Mouse (Mus musculus) ES-Bruce4 (cell line): ENCODE measurements around the gene Pde5a. TPM values are rescaled to one million over a fixed set of nuclear protein-coding genes. Genes with fewer than 3 reads are reported as not detected.

ENCODE experiments used
- H3K27ac ChIP-seq: 2 replicates; pipeline ENCODE4 v1.5.1; 2012; ENCODE audit warnings: low read length, inconsistent platforms; ENCODE audit not compliant: insufficient read depth
- H3K27me3 ChIP-seq: 2 replicates; pipeline ENCODE4 v1.6.1; 2012; ENCODE audit warnings: mild to moderate bottlenecking, low read length, inconsistent platforms; ENCODE audit not compliant: control insufficient read depth, poor library complexity, insufficient read depth, severe bottlenecking
- H3K36me3 ChIP-seq: 2 replicates; pipeline ENCODE4 v1.6.1; 2012; ENCODE audit warnings: inconsistent platforms, mild to moderate bottlenecking, low read length, moderate library complexity; ENCODE audit not compliant: control insufficient read depth, poor library complexity, insufficient read depth, severe bottlenecking
- H3K4me1 ChIP-seq: one replicate; pipeline ENCODE4 v1.8.1; 2011; ENCODE audit warnings: low read length; ENCODE audit not compliant: control insufficient read depth, insufficient read depth
- H3K4me3 ChIP-seq: 2 replicates; pipeline ENCODE4 v1.5.1; 2011; ENCODE audit warnings: low read depth, mild to moderate bottlenecking, low read length
- H3K9ac ChIP-seq: 2 replicates; pipeline ENCODE4 v1.6.1; 2012; ENCODE audit warnings: low read depth, mild to moderate bottlenecking, inconsistent platforms; ENCODE audit not compliant: poor library complexity, severe bottlenecking
- H3K9me3 ChIP-seq: replicated peaks from 2 replicates; pipeline ENCODE4 v1.6.1; 2012; ENCODE audit warnings: mild to moderate bottlenecking, low read length, inconsistent platforms; ENCODE audit not compliant: control insufficient read depth, poor library complexity, insufficient read depth, severe bottlenecking
- CTCF ChIP-seq: IDR thresholded peaks from one replicate; pipeline ENCODE4 v1.8.1; 2011; ENCODE audit warnings: low read depth, low read length
- EP300 ChIP-seq: IDR thresholded peaks from 2 replicates; pipeline ENCODE4 v1.6.1; 2011; ENCODE audit warnings: low read depth, low read length; ENCODE audit not compliant: insufficient read depth
- POLR2A ChIP-seq: IDR thresholded peaks from one replicate; pipeline ENCODE4 v1.8.1; 2011; ENCODE audit warnings: low read length; ENCODE audit not compliant: insufficient read depth
- polyA plus RNA-seq: library from polyadenylated mRNA; stranded (reverse); fragments of >200 nt; gene quantifications from 2 replicates; pipeline ENCODE4 v1.2.4, GENCODE M21; 2011; ENCODE audit warnings: low read depth; ENCODE audit not compliant: missing spikeins, insufficient read depth, insufficient read length

The Pde5a gene
- polyA plus RNA-seq, 1 experiment: 9.5 TPM

DNA sequence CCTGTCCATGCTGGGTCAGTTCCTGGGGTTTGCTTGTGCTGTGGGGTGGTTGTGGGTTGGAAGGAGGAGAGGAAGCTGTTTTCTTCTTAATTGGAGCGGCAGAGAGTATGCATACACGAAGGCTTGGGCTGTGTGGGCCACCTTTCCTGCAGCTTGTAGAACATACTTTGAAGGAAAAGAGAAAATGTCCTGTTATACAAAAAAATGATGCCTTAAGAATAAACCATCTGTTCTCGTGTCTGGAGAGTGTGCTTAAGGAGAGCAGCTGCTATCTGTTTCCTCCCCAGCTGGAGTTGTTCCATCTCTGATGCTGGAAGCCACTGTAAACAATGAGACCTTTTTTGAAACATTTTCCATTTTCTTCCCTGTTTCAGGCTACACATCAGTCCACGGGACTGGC, 85.8 kb downstream of the Pde5a start:
- Histone ChIP-seq H3K4me1 (no peaks in the 10 kb centered on the region), H3K4me3 (no peak overlapping the region), H3K36me3 (no peaks in the 10 kb centered on the region), H3K27me3 (no peaks in the 10 kb centered on the region; the same call in 1 of the 2 replicates), H3K9ac (no peak overlapping the region), H3K9me3 (no peaks in the 10 kb centered on the region), H3K27ac (no peak overlapping the region)
- TF ChIP-seq EP300 (no peak), CTCF (no peak), POLR2A (no peak)

DNA sequence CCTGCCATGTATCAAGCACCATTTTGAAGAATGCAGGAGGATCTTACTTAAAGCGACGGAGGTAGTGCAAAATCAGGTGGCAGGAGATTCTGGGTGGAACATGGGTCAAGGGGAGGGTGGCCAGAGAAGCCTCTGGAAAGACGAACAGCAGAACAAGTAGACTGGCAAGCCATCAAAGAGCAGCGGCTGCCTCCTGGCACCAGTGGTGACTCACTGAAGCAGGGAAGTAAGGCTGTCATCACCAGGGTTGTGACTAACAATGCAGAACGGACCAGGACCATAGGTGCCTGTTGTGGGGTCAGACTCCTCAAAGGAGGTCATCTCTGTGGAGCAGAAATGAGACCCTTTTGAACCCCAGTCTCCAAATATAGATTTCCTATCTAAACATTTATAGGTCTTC, 89.5 kb downstream of the Pde5a start:
- Histone ChIP-seq H3K4me3 (no peak overlapping the region), H3K9me3 (no peaks in the 10 kb centered on the region), H3K4me1 (no peaks in the 10 kb centered on the region), H3K36me3 (no peaks in the 10 kb centered on the region), H3K27ac (no peak overlapping the region), H3K27me3 (no peaks in the 10 kb centered on the region; the same call in 1 of the 2 replicates), H3K9ac (no peak overlapping the region)
- no peak for TF ChIP-seq CTCF
- no peak for TF ChIP-seq POLR2A
- no peak for TF ChIP-seq EP300

DNA sequence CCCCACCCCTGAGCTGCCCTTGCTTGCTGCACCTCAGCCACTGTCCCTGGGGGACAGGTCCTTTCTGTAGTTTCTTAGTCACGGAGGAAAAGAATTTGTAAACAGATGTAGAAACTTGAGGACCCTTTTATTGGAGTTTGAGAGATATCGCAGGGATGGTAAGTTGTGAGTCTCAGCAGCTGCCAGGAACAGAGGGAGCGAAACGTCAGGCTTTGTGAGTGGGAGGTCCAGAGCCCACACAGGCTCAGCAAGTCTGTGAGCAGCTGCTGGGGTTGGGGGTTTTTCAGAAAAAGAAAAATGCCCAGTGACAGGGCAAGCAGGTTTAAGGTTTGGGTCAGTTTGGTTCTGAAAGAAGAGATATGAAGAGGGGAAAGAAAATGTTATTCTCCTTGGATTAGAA, 92.0 kb downstream of the Pde5a start:
- Histone ChIP-seq H3K36me3 (no peaks in the 10 kb centered on the region), H3K27ac (no peak overlapping the region), H3K9me3 (no peaks in the 10 kb centered on the region), H3K9ac (no peak overlapping the region), H3K4me1 (no peaks in the 10 kb centered on the region), H3K4me3 (no peak overlapping the region), H3K27me3 (no peaks in the 10 kb centered on the region; the same call in 1 of the 2 replicates)
- TF ChIP-seq POLR2A (no peak), EP300 (no peak), CTCF (no peak)

DNA sequence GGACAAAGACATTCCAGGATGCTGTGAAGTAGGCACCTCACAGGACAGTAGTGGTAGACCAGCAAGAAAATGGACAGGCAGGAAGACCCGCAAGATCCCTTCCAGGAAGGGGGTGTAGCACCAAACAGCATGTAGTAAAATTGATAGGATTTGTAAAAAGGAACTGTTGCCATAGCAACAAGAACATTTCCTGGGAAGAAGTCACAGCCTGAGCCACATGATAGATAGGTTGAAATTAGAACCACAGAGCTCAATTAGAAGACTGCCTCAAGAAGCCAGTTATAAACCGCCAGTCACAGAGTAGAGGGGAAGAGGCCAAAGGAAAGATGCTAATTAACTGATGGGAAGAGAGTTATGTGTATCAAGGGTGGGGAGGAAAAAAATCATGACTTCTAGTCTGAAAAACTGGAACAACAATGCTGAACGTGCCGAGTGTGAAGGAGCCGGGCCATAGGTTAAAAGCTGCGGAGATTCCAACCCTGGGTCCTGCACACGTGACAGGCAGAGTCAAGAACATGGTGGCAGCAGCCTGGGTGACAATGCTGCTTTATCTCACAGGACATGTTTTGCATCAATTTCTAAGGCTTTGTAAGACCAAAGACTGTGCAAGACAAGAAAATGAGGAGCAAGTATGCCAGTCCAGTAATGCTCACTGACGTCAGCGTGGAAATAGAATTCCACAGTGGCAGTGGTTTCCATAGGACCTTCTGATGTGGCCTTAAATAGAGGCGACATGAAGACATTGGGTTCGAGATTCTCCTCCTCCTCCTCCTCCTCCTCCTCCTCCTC, 99.7 kb downstream of the Pde5a start:
- H3K27ac ChIP-seq: no peak overlapping the region
- no peak for TF ChIP-seq POLR2A
- TF ChIP-seq CTCF: no peak
- no peaks in the 10 kb centered on the region for H3K4me1 ChIP-seq
- no peaks in the 10 kb centered on the region for H3K36me3 ChIP-seq
- no peak overlapping the region for H3K4me3 ChIP-seq
- no peaks in the 10 kb centered on the region for H3K9me3 ChIP-seq
- H3K9ac ChIP-seq: no peak overlapping the region
- no peaks in the 10 kb centered on the region for H3K27me3 ChIP-seq

DNA sequence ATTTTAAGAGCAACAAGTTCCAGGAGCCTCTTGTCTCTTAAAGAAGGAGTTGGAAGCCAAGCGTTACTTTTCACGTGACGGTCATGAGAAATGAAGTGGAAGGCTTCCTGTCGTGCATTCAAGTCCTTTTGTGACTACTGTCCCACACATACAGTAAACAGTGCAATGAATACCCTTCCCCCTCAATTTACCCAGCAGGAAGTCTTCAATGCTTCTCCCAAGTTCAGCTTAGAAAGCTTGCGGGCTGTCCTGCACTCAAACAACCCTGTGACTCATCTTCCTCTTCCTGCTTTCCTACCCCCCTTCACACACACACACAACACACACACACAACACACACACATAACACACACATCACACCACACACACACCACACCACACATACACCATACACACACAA, 105.8 kb downstream of the Pde5a start:
- Histone ChIP-seq H3K36me3 (no peaks in the 10 kb centered on the region), H3K9me3 (no peaks in the 10 kb centered on the region), H3K9ac (no peak overlapping the region), H3K4me3 (no peak overlapping the region), H3K27ac (no peak overlapping the region), H3K27me3 (no peaks in the 10 kb centered on the region), H3K4me1 (no peaks in the 10 kb centered on the region)
- TF ChIP-seq EP300 (no peak), CTCF (no peak), POLR2A (no peak)

DNA sequence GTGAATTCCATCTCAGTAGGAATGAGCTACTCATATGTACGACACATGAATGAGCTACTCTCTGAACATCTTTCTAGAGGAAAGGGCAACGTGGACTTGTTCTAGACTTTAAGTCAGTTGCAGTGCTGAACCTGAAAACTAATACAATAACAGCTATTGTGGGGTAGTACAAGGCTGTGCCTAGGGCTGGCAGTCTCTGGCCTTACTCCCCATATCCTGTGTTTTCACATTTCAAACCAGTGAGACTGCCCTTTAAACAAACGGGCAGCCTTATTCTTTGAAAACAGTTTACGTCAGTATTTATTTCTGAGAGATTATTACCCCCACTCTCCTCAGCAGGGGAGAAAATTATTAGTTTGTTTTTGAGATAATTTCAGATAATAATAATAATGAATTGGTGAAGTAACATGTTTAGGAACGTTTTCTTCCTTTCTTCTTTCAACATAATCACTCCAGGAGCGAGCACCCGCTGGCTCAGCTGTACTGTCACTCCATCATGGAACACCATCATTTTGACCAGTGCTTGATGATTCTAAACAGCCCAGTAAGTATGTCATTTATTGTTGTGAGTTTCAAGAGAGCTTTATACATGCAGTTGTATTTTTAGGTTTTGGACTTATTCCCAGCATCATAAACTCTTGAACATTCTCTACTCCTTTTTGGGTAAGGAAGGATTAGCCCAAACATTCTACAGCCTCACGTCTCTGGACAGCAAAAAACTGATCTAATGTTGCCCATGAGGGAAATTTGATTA, 106.5 kb downstream of the Pde5a start:
- TF ChIP-seq EP300 (no peak), CTCF (no peak), POLR2A (no peak)
- Histone ChIP-seq H3K4me3 (no peak overlapping the region), H3K27me3 (no peaks in the 10 kb centered on the region), H3K36me3 (no peaks in the 10 kb centered on the region), H3K4me1 (no peaks in the 10 kb centered on the region), H3K9ac (no peak overlapping the region), H3K27ac (no peak overlapping the region), H3K9me3 (no peaks in the 10 kb centered on the region)
